Mouse (Mus musculus) layer of hippocampus, postnatal 36 days (tissue): ENCODE results near the gene C2cd2l. TPM values are rescaled to one million over a fixed set of nuclear protein-coding genes. Genes with fewer than 3 reads are reported as not detected.

ENCODE experiments used
- DNase-seq, 2 experiments: peaks; one replicate each; pipeline ENCODE4 v3.0.0; 2022
- microRNA-seq, 2 experiments: library from miRNA; unstranded; fragments of <30 nt; microRNA quantifications; one replicate each; pipeline ENCODE4 v1.2.0; 2021
- total RNA-seq, 2 experiments: library from RNA; stranded (reverse); gene quantifications; 2 replicates each; pipeline ENCODE4 v1.2.3; 2021

C2cd2l gene
- total RNA-seq, 2 experiments from 2014 or later = 184 to 198 TPM

- DNase-seq = no peak
These were observed 53.4 kb downstream of the C2cd2l start for GRCm38 (mm10) chr9:44266478-44267226.

DNA sequence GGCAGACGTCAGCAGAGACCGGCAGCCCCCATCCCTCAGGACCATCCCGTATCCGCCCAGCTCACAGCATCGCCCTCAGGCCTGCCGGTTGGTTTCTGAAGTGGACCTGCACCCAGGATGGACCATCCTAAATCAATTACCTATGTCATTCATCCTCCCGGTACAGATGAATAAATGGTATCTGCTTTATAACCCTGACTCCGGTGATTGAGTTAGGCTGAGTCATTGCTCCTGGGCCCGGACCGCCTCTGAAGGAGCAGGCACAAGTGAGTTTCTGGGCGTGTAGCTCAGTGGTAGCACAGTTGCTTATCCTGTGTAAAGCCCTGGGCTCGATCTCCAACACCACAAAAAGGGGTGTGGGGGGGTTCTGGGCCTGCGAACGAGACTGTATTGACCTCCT lies 58.7 kb downstream of the C2cd2l start:
- DNase-seq = no peak

Small RNAs within 50 kb of the gene (microRNA-seq; reads per million reads assigned to microRNA genes)
- gene Gm44335 = 0 reads per million in 2 experiments

Other genes starting within 250 kb of the C2cd2l start
- gene Mfrp, start 218.6 kb downstream of the C2cd2l start, total RNA-seq = 1 to 10 TPM in 1 of 2 experiments, under 1 TPM in 1; 0.17 to 2.5 TPM
- 10 to 100 TPM; 17.0 to 17.6 TPM for gene C1qtnf5, start 213.0 kb downstream of the C2cd2l start, total RNA-seq
- gene Gm49380, start 206.8 kb downstream of the C2cd2l start, total RNA-seq = under 1 TPM; 0.35 to 0.61 TPM
- 10 to 100 TPM; 28.4 to 28.6 TPM for gene Rnf26, start 206.8 kb downstream of the C2cd2l start, total RNA-seq
- 10 to 100 TPM; 15.6 to 18.8 TPM for gene Mcam, start 185.8 kb downstream of the C2cd2l start, total RNA-seq
- gene Cbl, start 86.2 kb downstream of the C2cd2l start, total RNA-seq = 10 to 100 TPM; 65.2 to 70.5 TPM
- gene Ccdc153, start 79.6 kb downstream of the C2cd2l start, total RNA-seq = 1 to 10 TPM; 1.3 to 2.4 TPM
- gene Pdzd3, start 68.8 kb downstream of the C2cd2l start, total RNA-seq = 1 to 10 TPM; 1.4 to 1.8 TPM
- gene Nlrx1, start 51.7 kb downstream of the C2cd2l start, total RNA-seq = 10 to 100 TPM; 13.5 TPM
- gene Abcg4, start 31.7 kb downstream of the C2cd2l start, total RNA-seq = 10 to 100 TPM; 63.6 to 73.1 TPM
- 10 to 100 TPM; 27.4 to 30.1 TPM for gene Hinfp, start 14.6 kb downstream of the C2cd2l start, total RNA-seq
- gene Dpagt1, start 5.7 kb upstream of the C2cd2l start, total RNA-seq = 10 to 100 TPM; 14.5 to 15.9 TPM
- 10 to 100 TPM; 43.4 to 49.9 TPM for gene H2afx, start 14.4 kb upstream of the C2cd2l start, total RNA-seq
- gene Hmbs, start 23.9 kb upstream of the C2cd2l start, total RNA-seq = 10 to 100 TPM; 22.3 to 24.2 TPM
- 10 to 100 TPM; 50.9 to 52.1 TPM for gene Vps11, start 41.4 kb upstream of the C2cd2l start, total RNA-seq
- gene Hyou1, start 59.2 kb upstream of the C2cd2l start, total RNA-seq = 100 to 1,000 TPM; 136 to 157 TPM
- 10 to 100 TPM; 27.9 to 30.2 TPM for gene Slc37a4, start 76.6 kb upstream of the C2cd2l start, total RNA-seq
- gene Rps25, start 86.9 kb upstream of the C2cd2l start, total RNA-seq = 100 to 1,000 TPM; 660 to 671 TPM
- 10 to 100 TPM; 64.3 to 79.1 TPM for gene Trappc4, start 87.3 kb upstream of the C2cd2l start, total RNA-seq
- 10 to 100 TPM; 23.0 to 28.7 TPM for gene Ccdc84, start 98.3 kb upstream of the C2cd2l start, total RNA-seq
- not detected for gene Foxr1, start 120.9 kb upstream of the C2cd2l start, total RNA-seq
- gene Upk2, start 134.7 kb upstream of the C2cd2l start, total RNA-seq = not detected
- 10 to 100 TPM; 70.9 to 75.7 TPM for gene Bcl9l, start 162.5 kb upstream of the C2cd2l start, total RNA-seq
- gene Cxcr5, start 241.6 kb upstream of the C2cd2l start, total RNA-seq = not detected